Mouse (Mus musculus): Measurements from ENCODE around the gene Elovl2. TPM values are rescaled to one million over a fixed set of nuclear protein-coding genes. Genes with fewer than 3 reads are reported as not detected.
A peak's percentile ranks its signal among the peaks of the same experiment; 100 is the strongest.
"Not testable (repeated sequence)": the region's sequence is repeated elsewhere in the genome, so short reads cannot be mapped to it uniquely, and the experiment has no call there.

The Elovl2 gene
- polyA plus RNA-seq (2015; fragmentation: Nextera tagmentation; extraction: Ambion mirVana), result 0.39 TPM in 2 replicates

GRCm38 (mm10) chr13:41220304-41220834 lies at the start of gene Elovl2:
Gene Elovl2 (minus strand): TSS chr13:41220405.
- Histone ChIP-seq H3K4me2 (replicated peaks; ENCODE audit: low read depth, low read length) (peak within 1 kb of the TSS; percentile 81), H3K36me3 (ENCODE audit: insufficient read depth, low read length) (no peaks in the 10 kb centered on the region), H3K9ac (replicated peaks; ENCODE audit: low read depth) (no peak within 1 kb of the TSS), H3K9me3 (ENCODE audit: low read length) (no peaks in the 10 kb centered on the region), H3K4me3 (ENCODE audit: low read depth, low read length) (peak within 1 kb of the TSS; percentile 49), H3K27me3 (replicated peaks; ENCODE audit: insufficient read depth, low read length) (no peaks in the 10 kb centered on the region), H3K4me1 (ENCODE audit: insufficient read depth, low read depth, low read length) (peaks cover 3% of the 10 kb centered on the region), H3K27ac (ENCODE audit: low read length) (no peak within 1 kb of the TSS)
- peak; percentile 96 for ATAC-seq
- 3% methylated on average over 62 of the region's 77 CpGs for WGBS
- DNase-seq (ENCODE audit: low spot score), result peak; percentile 78
- TF ChIP-seq EP300 (IDR thresholded peaks at IDR 0.05) (no peak), CTCF (IDR thresholded peaks at IDR 0.05) (peak; percentile 55)

DNA sequence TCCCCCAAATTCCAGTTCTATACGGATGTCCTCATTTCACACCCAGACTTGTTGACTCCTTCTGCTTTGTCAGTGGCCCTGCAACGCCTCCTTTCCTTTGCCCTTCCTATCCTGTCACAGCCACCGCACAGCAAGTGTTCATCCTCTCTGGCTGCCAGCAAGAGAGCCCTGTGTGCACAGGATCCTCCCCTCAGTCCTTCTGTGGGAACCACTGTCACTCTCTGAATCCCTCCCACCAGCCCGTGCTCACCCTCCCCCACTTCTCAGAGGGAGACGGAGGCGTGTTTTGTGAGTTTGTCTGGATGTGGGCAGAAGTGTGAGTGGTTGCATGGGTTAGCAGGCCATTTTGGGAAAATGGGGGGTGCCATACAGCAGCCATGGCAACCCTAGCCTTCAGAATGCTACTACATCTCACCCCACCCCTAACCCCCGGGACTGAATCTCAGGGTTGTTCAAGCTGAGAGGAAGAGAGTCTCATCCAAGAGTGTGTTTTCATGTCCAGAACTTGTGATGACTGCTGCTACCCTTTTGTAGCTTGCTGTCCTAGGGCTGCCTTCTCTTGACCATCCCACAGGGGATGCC lies 47.7 kb upstream of the Elovl2 start:
- Histone ChIP-seq H3K4me2 (replicated peaks; ENCODE audit: low read depth, low read length) (no peak overlapping the region), H3K27ac (ENCODE audit: low read length) (no peak overlapping the region), H3K4me1 (ENCODE audit: insufficient read depth, low read depth, low read length) (no peaks in the 10 kb centered on the region), H3K4me3 (ENCODE audit: low read depth, low read length) (no peak overlapping the region), H3K9me3 (ENCODE audit: low read length) (peaks cover 3% of the 10 kb centered on the region; the same call in 1 of the 2 replicates), H3K36me3 (ENCODE audit: insufficient read depth, low read length) (no peaks in the 10 kb centered on the region), H3K27me3 (replicated peaks; ENCODE audit: insufficient read depth, low read length) (no peaks in the 10 kb centered on the region), H3K9ac (replicated peaks; ENCODE audit: low read depth) (no peak overlapping the region)
- DNase-seq (ENCODE audit: low spot score), result peak; percentile 44
- WGBS, result 31% methylated on average over 7 of the region's 7 CpGs
- peak; percentile 50 for ATAC-seq
- TF ChIP-seq EP300 (IDR thresholded peaks at IDR 0.05) (no peak), CTCF (IDR thresholded peaks at IDR 0.05) (no peak)

GRCm38 (mm10) chr13:41263304-41264006 lies 43.2 kb upstream of the Elovl2 start:
- no peaks in the 10 kb centered on the region for H3K4me1 ChIP-seq (ENCODE audit: insufficient read depth, low read depth, low read length)
- H3K27ac ChIP-seq (ENCODE audit: low read length), result no peak overlapping the region
- no peak overlapping the region for H3K9ac ChIP-seq (replicated peaks; ENCODE audit: low read depth)
- H3K4me3 ChIP-seq (ENCODE audit: low read depth, low read length), result no peak overlapping the region
- H3K27me3 ChIP-seq (replicated peaks; ENCODE audit: insufficient read depth, low read length), result no peaks in the 10 kb centered on the region
- H3K9me3 ChIP-seq (ENCODE audit: low read length), result peaks cover 3% of the 10 kb centered on the region; the same call in 1 of the 2 replicates
- DNase-seq (ENCODE audit: low spot score), result no peak
- 70% methylated on average over 5 of the region's 5 CpGs for WGBS
- no peaks in the 10 kb centered on the region for H3K36me3 ChIP-seq (ENCODE audit: insufficient read depth, low read length)
- H3K4me2 ChIP-seq (replicated peaks; ENCODE audit: low read depth, low read length), result no peak overlapping the region
- TF ChIP-seq EP300 (IDR thresholded peaks at IDR 0.05) (no peak), CTCF (IDR thresholded peaks at IDR 0.05) (no peak)
- ATAC-seq, result no peak

DNA sequence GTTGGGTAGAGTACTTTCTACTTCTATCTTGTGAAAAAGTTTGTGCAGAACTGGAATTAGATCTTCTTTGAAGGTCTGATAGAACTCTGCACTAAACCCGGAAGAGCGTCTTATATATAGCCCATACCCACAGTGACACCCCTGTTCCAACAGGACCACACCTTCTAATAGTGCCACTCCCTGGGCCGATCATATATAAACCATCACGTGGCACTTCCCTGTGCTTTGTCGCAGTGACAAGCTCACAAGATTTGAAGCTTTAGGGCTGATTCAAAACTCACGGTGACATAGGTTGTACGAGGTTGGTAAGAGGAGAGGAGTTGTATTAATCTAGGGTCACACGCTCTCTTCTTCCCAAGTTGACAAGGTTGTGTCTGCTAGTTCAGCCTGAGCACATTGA lies 41.4 kb upstream of the Elovl2 start:
- ATAC-seq; H3K4me3 ChIP-seq (ENCODE audit: low read depth, low read length); DNase-seq (ENCODE audit: low spot score); H3K9ac ChIP-seq (replicated peaks; ENCODE audit: low read depth); H3K4me2 ChIP-seq (replicated peaks; ENCODE audit: low read depth, low read length); H3K36me3 ChIP-seq (ENCODE audit: insufficient read depth, low read length); H3K27me3 ChIP-seq (replicated peaks; ENCODE audit: insufficient read depth, low read length); H3K4me1 ChIP-seq (ENCODE audit: insufficient read depth, low read depth, low read length); H3K9me3 ChIP-seq (ENCODE audit: low read length); H3K27ac ChIP-seq (ENCODE audit: low read length): not testable (repeated sequence)
- 88% methylated on average over 8 of the region's 8 CpGs for WGBS

GRCm38 (mm10) chr13:41257851-41258250 lies 37.6 kb upstream of the Elovl2 start:
- H3K27me3 ChIP-seq (replicated peaks; ENCODE audit: insufficient read depth, low read length), result no peaks in the 10 kb centered on the region
- no peak overlapping the region for H3K27ac ChIP-seq (ENCODE audit: low read length)
- H3K4me2 ChIP-seq (replicated peaks; ENCODE audit: low read depth, low read length), result no peak overlapping the region
- no peaks in the 10 kb centered on the region for H3K9me3 ChIP-seq (ENCODE audit: low read length)
- no peak overlapping the region for H3K4me3 ChIP-seq (ENCODE audit: low read depth, low read length)
- H3K4me1 ChIP-seq (ENCODE audit: insufficient read depth, low read depth, low read length), result no peaks in the 10 kb centered on the region
- no peak for DNase-seq (ENCODE audit: low spot score)
- no peak for TF ChIP-seq CTCF (IDR thresholded peaks at IDR 0.05)
- no peak for TF ChIP-seq EP300 (IDR thresholded peaks at IDR 0.05)
- no peak overlapping the region for H3K9ac ChIP-seq (replicated peaks; ENCODE audit: low read depth)
- 78% methylated on average over 4 of the region's 4 CpGs for WGBS
- ATAC-seq, result no peak
- H3K36me3 ChIP-seq (ENCODE audit: insufficient read depth, low read length), result no peaks in the 10 kb centered on the region

- H3K27me3 ChIP-seq (replicated peaks; ENCODE audit: insufficient read depth, low read length), result no peaks in the 10 kb centered on the region
- no peak for TF ChIP-seq EP300 (IDR thresholded peaks at IDR 0.05)
- no peak for TF ChIP-seq CTCF (IDR thresholded peaks at IDR 0.05)
- no peaks in the 10 kb centered on the region for H3K4me1 ChIP-seq (ENCODE audit: insufficient read depth, low read depth, low read length)
- 87% methylated on average over 3 of the region's 3 CpGs for WGBS
- no peak overlapping the region for H3K4me2 ChIP-seq (replicated peaks; ENCODE audit: low read depth, low read length)
- H3K4me3 ChIP-seq (ENCODE audit: low read depth, low read length), result no peak overlapping the region
- no peaks in the 10 kb centered on the region for H3K36me3 ChIP-seq (ENCODE audit: insufficient read depth, low read length)
- no peak overlapping the region for H3K9ac ChIP-seq (replicated peaks; ENCODE audit: low read depth)
- H3K27ac ChIP-seq (ENCODE audit: low read length), result no peak overlapping the region
- no peaks in the 10 kb centered on the region for H3K9me3 ChIP-seq (ENCODE audit: low read length)
- ATAC-seq, result no peak
- no peak for DNase-seq (ENCODE audit: low spot score)
These were observed 36.8 kb upstream of the Elovl2 start for GRCm38 (mm10) chr13:41256962-41257361.
